Mouse (Mus musculus): ENCODE measurements around the gene Nup210l.

Nup210l gene

GRCm38 (mm10) chr3:90103938-90104337 is at the start of gene Nup210l:
Gene Nup210l (plus strand): TSS chr3:90104132.
- no peak for DNase-seq (ENCODE audit: low read depth)

GRCm38 (mm10) chr3:90061549-90061948 is 42.4 kb upstream of the Nup210l start:
- no peak for DNase-seq (ENCODE audit: low read depth)

- DNase-seq (ENCODE audit: low read depth): no peak
Measured at GRCm38 (mm10) chr3:90062539-90062938, 41.4 kb upstream of the Nup210l start.

- DNase-seq (ENCODE audit: low read depth): no peak
Measured at GRCm38 (mm10) chr3:90064383-90064782, 39.5 kb upstream of the Nup210l start.

GRCm38 (mm10) chr3:90065553-90065952 is 38.4 kb upstream of the Nup210l start:
- peak; percentile 82 for DNase-seq (ENCODE audit: low read depth)

GRCm38 (mm10) chr3:90067851-90068250 is 36.1 kb upstream of the Nup210l start:
- no peak for DNase-seq (ENCODE audit: low read depth)

GRCm38 (mm10) chr3:90069688-90070087 is 34.2 kb upstream of the Nup210l start:
- no peak for DNase-seq (ENCODE audit: low read depth)

- no peak for DNase-seq (ENCODE audit: low read depth)
Measured at GRCm38 (mm10) chr3:90072294-90072693, 31.6 kb upstream of the Nup210l start, which contains the start of gene Tpm3. Gene Tpm3 (plus strand): TSS chr3:90072649.

GRCm38 (mm10) chr3:90076921-90077716 is 26.8 kb upstream of the Nup210l start:
- DNase-seq (ENCODE audit: low read depth): peak; percentile 94

GRCm38 (mm10) chr3:90078224-90078623 is 25.7 kb upstream of the Nup210l start:
- DNase-seq (ENCODE audit: low read depth): no peak

GRCm38 (mm10) chr3:90079133-90079762 is 24.7 kb upstream of the Nup210l start:
- peak; percentile 96 for DNase-seq (ENCODE audit: low read depth)

- peak; percentile 95 for DNase-seq (ENCODE audit: low read depth)
Measured at GRCm38 (mm10) chr3:90079763-90080497, 24.0 kb upstream of the Nup210l start.

- DNase-seq (ENCODE audit: low read depth): no peak
Measured at GRCm38 (mm10) chr3:90080498-90080863, 23.5 kb upstream of the Nup210l start.

GRCm38 (mm10) chr3:90081365-90082240 is 22.3 kb upstream of the Nup210l start:
- peak; percentile 78 for DNase-seq (ENCODE audit: low read depth)

GRCm38 (mm10) chr3:90083034-90083433 is 20.9 kb upstream of the Nup210l start:
- no peak for DNase-seq (ENCODE audit: low read depth)

GRCm38 (mm10) chr3:90083698-90084324 is 20.1 kb upstream of the Nup210l start:
- DNase-seq (ENCODE audit: low read depth): peak; percentile 46

GRCm38 (mm10) chr3:90084790-90085189 is 19.1 kb upstream of the Nup210l start:
- DNase-seq (ENCODE audit: low read depth): no peak

GRCm38 (mm10) chr3:90085281-90085680 is 18.7 kb upstream of the Nup210l start:
- DNase-seq (ENCODE audit: low read depth): peak; percentile 41

GRCm38 (mm10) chr3:90086068-90086467 is 17.9 kb upstream of the Nup210l start:
- peak; percentile 54 for DNase-seq (ENCODE audit: low read depth)

- DNase-seq (ENCODE audit: low read depth): no peak
Measured at GRCm38 (mm10) chr3:90088617-90089016, 15.3 kb upstream of the Nup210l start.

GRCm38 (mm10) chr3:90090892-90091291 is 13.0 kb upstream of the Nup210l start:
- DNase-seq (ENCODE audit: low read depth): no peak
